Mouse (Mus musculus) embryo, embryonic 10.5 days (tissue): ENCODE measurements around the gene Rhcg.
A peak's percentile ranks its signal among the peaks of the same experiment; 100 is the strongest.

Experiments
- DNase-seq: peaks from one replicate; pipeline ENCODE4 v3.0.0-alpha.2; 2015; ENCODE audit warnings: low spot score

Gene Rhcg

GRCm38 (mm10) chr7:79552702-79553101 is 64.8 kb downstream of the Rhcg start:
- DNase-seq: peak; percentile 50

DNA sequence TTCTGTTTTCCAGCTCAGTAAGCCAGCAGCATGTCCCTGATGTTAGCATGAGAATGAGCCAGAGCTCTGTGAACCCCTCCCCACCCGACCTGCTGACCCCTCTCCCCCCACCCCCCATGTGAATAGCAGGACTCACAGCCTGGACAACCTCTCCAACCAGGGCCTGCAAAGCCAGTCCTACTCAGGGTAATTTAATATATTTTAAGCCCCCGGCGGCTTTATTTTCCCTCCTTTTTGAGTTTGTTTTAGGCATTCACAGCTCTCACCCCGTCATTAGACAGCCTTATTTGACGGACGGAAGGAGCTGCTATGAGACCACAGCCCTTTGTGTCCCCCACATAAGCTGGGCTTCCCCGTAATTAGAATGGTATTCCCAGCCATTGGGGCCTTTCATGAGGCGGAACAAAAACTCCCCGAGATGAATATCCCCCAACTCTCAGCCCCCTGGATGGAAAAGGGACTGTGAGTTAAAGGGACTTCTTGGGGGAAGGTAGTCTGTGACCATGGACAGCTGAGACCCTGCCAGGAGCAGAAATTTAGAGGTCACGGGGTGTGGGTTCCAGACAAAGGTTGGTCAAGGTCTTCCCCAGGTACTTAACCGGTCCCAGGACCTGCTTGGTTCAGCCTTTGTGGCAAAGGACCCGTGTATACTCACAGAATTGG is 68.4 kb downstream of the Rhcg start:
- DNase-seq: peak; percentile 50

GRCm38 (mm10) chr7:79547092-79547491 is 70.4 kb downstream of the Rhcg start:
- peak; percentile 93 for DNase-seq

GRCm38 (mm10) chr7:79545066-79545400 is 72.4 kb downstream of the Rhcg start:
- peak; percentile 46 for DNase-seq

- DNase-seq: peak; percentile 72
Observed at GRCm38 (mm10) chr7:79544281-79545065, 73.0 kb downstream of the Rhcg start.
